Mouse (Mus musculus): ENCODE data around the gene Supv3l1. TPM values are rescaled to one million over a fixed set of nuclear protein-coding genes. Genes with fewer than 3 reads are reported as not detected.
"Not testable (repeated sequence)": the region's sequence is repeated elsewhere in the genome, so short reads cannot be mapped to it uniquely, and the experiment has no call there.

Gene Supv3l1
- 21.3 and 23.5 TPM in 2 replicates for polyA plus RNA-seq (2015; fragmentation: Nextera tagmentation; extraction: Ambion mirVana)

- ATAC-seq (replicated peaks), result peak; percentile 96
- peak within 1 kb of the TSS; percentile 95 for H3K27ac ChIP-seq (replicated peaks)
- under 1% methylated on average over 73 of the region's 73 CpGs for WGBS
- H3K9ac ChIP-seq (replicated peaks), result peak within 1 kb of the TSS; percentile 96
- H3K36me3 ChIP-seq, result peaks cover 25% of the 10 kb centered on the region
- H3K4me3 ChIP-seq, result peak within 1 kb of the TSS; percentile 85
- H3K4me1 ChIP-seq, result peaks cover 17% of the 10 kb centered on the region
- peak within 1 kb of the TSS; percentile 77 for H3K4me2 ChIP-seq (replicated peaks)
- H3K27me3 ChIP-seq, result no peaks in the 10 kb centered on the region
- no peaks in the 10 kb centered on the region for H3K9me3 ChIP-seq
Observed at GRCm38 (mm10) chr10:62449364-62450279, at the start of gene Supv3l1, which contains the start of gene 4930507D05Rik. Gene Supv3l1, minus strand, starts transcription at chr10:62449738. Gene 4930507D05Rik, plus strand, starts transcription at chr10:62449489.

- H3K27ac ChIP-seq (replicated peaks); H3K27me3 ChIP-seq; H3K36me3 ChIP-seq; H3K4me2 ChIP-seq (replicated peaks); ATAC-seq (replicated peaks); H3K4me1 ChIP-seq; H3K9me3 ChIP-seq; H3K4me3 ChIP-seq; H3K9ac ChIP-seq (replicated peaks): not testable (repeated sequence)
- WGBS, result 83% methylated on average over 3 of the region's 3 CpGs
Observed at GRCm38 (mm10) chr10:62491681-62492080, 42.1 kb upstream of the Supv3l1 start.

- no peaks in the 10 kb centered on the region for H3K9me3 ChIP-seq
- no peak for ATAC-seq (replicated peaks)
- 21% methylated on average over 1 of the region's 1 CpGs for WGBS
Observed at GRCm38 (mm10) chr10:62488266-62488665, 38.7 kb upstream of the Supv3l1 start.

GRCm38 (mm10) chr10:62486618-62487415 lies 37.3 kb upstream of the Supv3l1 start, which contains the start of gene Vps26a:
Gene Vps26a, minus strand, starts transcription at chr10:62486805.
- Histone ChIP-seq H3K27ac (replicated peaks) (peak within 1 kb of the TSS; percentile 85), H3K4me1 (peaks cover 23% of the 10 kb centered on the region), H3K36me3 (no peaks in the 10 kb centered on the region), H3K4me2 (replicated peaks) (peak within 1 kb of the TSS; percentile 75), H3K9me3 (no peaks in the 10 kb centered on the region), H3K4me3 (peak within 1 kb of the TSS; percentile 98), H3K9ac (replicated peaks) (peak within 1 kb of the TSS; percentile 92), H3K27me3 (no peaks in the 10 kb centered on the region)
- under 1% methylated on average over 44 of the region's 59 CpGs for WGBS
- ATAC-seq (replicated peaks), result peak; percentile 90

More at GRCm38 (mm10) chr10:62488266-62488665, 38.7 kb upstream of the Supv3l1 start:
- H3K4me1 ChIP-seq, result peaks cover 18% of the 10 kb centered on the region
- H3K27ac ChIP-seq (replicated peaks), result no peak overlapping the region
- no peak overlapping the region for H3K4me3 ChIP-seq
- H3K27me3 ChIP-seq, result no peaks in the 10 kb centered on the region
- no peaks in the 10 kb centered on the region for H3K36me3 ChIP-seq
- no peak overlapping the region for H3K9ac ChIP-seq (replicated peaks)
- no peak overlapping the region for H3K4me2 ChIP-seq (replicated peaks)

GRCm38 (mm10) chr10:62485878-62486582 lies 36.5 kb upstream of the Supv3l1 start:
- peak; percentile 84 for ATAC-seq (replicated peaks)
- Histone ChIP-seq H3K4me1 (peaks cover 31% of the 10 kb centered on the region), H3K36me3 (no peaks in the 10 kb centered on the region), H3K4me2 (replicated peaks) (peak overlapping the region; percentile 75), H3K9ac (replicated peaks) (peak overlapping the region; percentile 92), H3K27ac (replicated peaks) (peak overlapping the region; percentile 85), H3K9me3 (no peaks in the 10 kb centered on the region), H3K27me3 (no peaks in the 10 kb centered on the region), H3K4me3 (peak overlapping the region; percentile 98)
- WGBS, result under 1% methylated on average over 38 of the region's 48 CpGs

GRCm38 (mm10) chr10:62481108-62481852 lies 31.7 kb upstream of the Supv3l1 start:
- H3K9ac ChIP-seq (replicated peaks), result no peak overlapping the region
- ATAC-seq (replicated peaks), result no peak
- WGBS, result 44% methylated on average over 7 of the region's 7 CpGs
- no peak overlapping the region for H3K27ac ChIP-seq (replicated peaks)
- peaks cover 7% of the 10 kb centered on the region; the same call in 1 of the 2 replicates for H3K36me3 ChIP-seq
- no peaks in the 10 kb centered on the region for H3K9me3 ChIP-seq
- no peaks in the 10 kb centered on the region for H3K27me3 ChIP-seq
- H3K4me1 ChIP-seq, result peaks cover 26% of the 10 kb centered on the region
- no peak overlapping the region for H3K4me3 ChIP-seq
- H3K4me2 ChIP-seq (replicated peaks), result no peak overlapping the region

GRCm38 (mm10) chr10:62476980-62477379 lies 27.4 kb upstream of the Supv3l1 start:
- H3K36me3 ChIP-seq, result peaks cover 7% of the 10 kb centered on the region; the same call in 1 of the 2 replicates
- peaks cover 10% of the 10 kb centered on the region for H3K4me1 ChIP-seq
- no peak overlapping the region for H3K4me2 ChIP-seq (replicated peaks)
- no peak overlapping the region for H3K4me3 ChIP-seq
- no peak overlapping the region for H3K27ac ChIP-seq (replicated peaks)
- no peak for ATAC-seq (replicated peaks)
- no peaks in the 10 kb centered on the region for H3K9me3 ChIP-seq
- H3K9ac ChIP-seq (replicated peaks), result no peak overlapping the region
- no peaks in the 10 kb centered on the region for H3K27me3 ChIP-seq
- WGBS, result 61% methylated on average over 2 of the region's 2 CpGs

- ATAC-seq (replicated peaks), result no peak
- 88% methylated on average over 10 of the region's 10 CpGs for WGBS
- H3K9me3 ChIP-seq, result no peaks in the 10 kb centered on the region
- no peak overlapping the region for H3K27ac ChIP-seq (replicated peaks)
- no peaks in the 10 kb centered on the region for H3K27me3 ChIP-seq
- peaks cover 7% of the 10 kb centered on the region; the same call in 1 of the 2 replicates for H3K36me3 ChIP-seq
- H3K9ac ChIP-seq (replicated peaks), result no peak overlapping the region
- no peak overlapping the region for H3K4me2 ChIP-seq (replicated peaks)
- no peak overlapping the region for H3K4me3 ChIP-seq
- H3K4me1 ChIP-seq, result peaks cover 3% of the 10 kb centered on the region; the same call in 1 of the 2 replicates
Observed at GRCm38 (mm10) chr10:62474944-62475343, 25.4 kb upstream of the Supv3l1 start.

- Histone ChIP-seq H3K27me3 (no peaks in the 10 kb centered on the region), H3K9me3 (no peaks in the 10 kb centered on the region), H3K9ac (replicated peaks) (no peak overlapping the region), H3K27ac (replicated peaks) (no peak overlapping the region), H3K4me1 (peaks cover 3% of the 10 kb centered on the region; the same call in 1 of the 2 replicates), H3K36me3 (no peaks in the 10 kb centered on the region), H3K4me2 (replicated peaks) (no peak overlapping the region), H3K4me3 (no peak overlapping the region)
- ATAC-seq (replicated peaks), result no peak
- 23% methylated on average over 5 of the region's 5 CpGs for WGBS
Observed at GRCm38 (mm10) chr10:62471105-62471504, 21.6 kb upstream of the Supv3l1 start.

- Histone ChIP-seq H3K36me3 (peaks cover 2% of the 10 kb centered on the region; the same call in 1 of the 2 replicates), H3K9me3 (no peaks in the 10 kb centered on the region), H3K4me2 (replicated peaks) (no peak overlapping the region), H3K4me1 (peaks cover 3% of the 10 kb centered on the region; the same call in 1 of the 2 replicates), H3K4me3 (no peak overlapping the region), H3K27ac (replicated peaks) (no peak overlapping the region), H3K9ac (replicated peaks) (no peak overlapping the region), H3K27me3 (no peaks in the 10 kb centered on the region)
- no peak for ATAC-seq (replicated peaks)
- 92% methylated on average over 4 of the region's 4 CpGs for WGBS
Observed at GRCm38 (mm10) chr10:62469736-62470135, 20.2 kb upstream of the Supv3l1 start.

GRCm38 (mm10) chr10:62461321-62461720 lies 11.8 kb upstream of the Supv3l1 start:
- H3K9ac ChIP-seq (replicated peaks), result no peak overlapping the region
- no peak overlapping the region for H3K4me3 ChIP-seq
- peaks cover 49% of the 10 kb centered on the region for H3K36me3 ChIP-seq
- no peak overlapping the region for H3K4me2 ChIP-seq (replicated peaks)
- H3K27me3 ChIP-seq, result no peaks in the 10 kb centered on the region
- H3K9me3 ChIP-seq, result no peaks in the 10 kb centered on the region
- no peaks in the 10 kb centered on the region for H3K4me1 ChIP-seq
- no peak for ATAC-seq (replicated peaks)
- no peak overlapping the region for H3K27ac ChIP-seq (replicated peaks)

All from forebrain, embryonic 15.5 days (tissue).